Mouse (Mus musculus) small intestine, adult 2 months (tissue): ENCODE data around the gene Spata1. TPM values are rescaled to one million over a fixed set of nuclear protein-coding genes. Genes with fewer than 3 reads are reported as not detected.

Experiments
- H3K27ac ChIP-seq: fragments of 200-500 bp; 2 replicates; pipeline ENCODE4 v1.5.1; 2012; ENCODE audit warnings: low read depth, low read length, control low read depth, inconsistent platforms; ENCODE audit not compliant: insufficient read depth
- H3K27me3 ChIP-seq: fragments of 200-500 bp; 2 replicates; pipeline ENCODE4 v1.6.1; 2012; ENCODE audit warnings: mild to moderate bottlenecking, moderate library complexity, low read length, inconsistent platforms; ENCODE audit not compliant: control insufficient read depth, insufficient read depth
- H3K36me3 ChIP-seq: fragments of 200-500 bp; 2 replicates; pipeline ENCODE4 v1.6.1; 2012; ENCODE audit warnings: mild to moderate bottlenecking, low read length, control low read depth, inconsistent platforms; ENCODE audit not compliant: control insufficient read depth, insufficient read depth
- H3K4me1 ChIP-seq: fragments of 200-500 bp; 2 replicates; pipeline ENCODE4 v1.6.1; 2012; ENCODE audit warnings: low read length, inconsistent platforms, mixed read lengths; ENCODE audit not compliant: control insufficient read depth, insufficient read depth, insufficient read length
- H3K4me3 ChIP-seq: fragments of 200-500 bp; 2 replicates; pipeline ENCODE4 v1.5.1; 2012; ENCODE audit warnings: low read depth, mild to moderate bottlenecking, control low read depth, inconsistent platforms, low read length, moderate library complexity
- CTCF ChIP-seq: fragments of 200-500 bp; IDR thresholded peaks from 2 replicates; pipeline ENCODE4 v1.5.1; 2012; ENCODE audit warnings: low read depth, mild to moderate bottlenecking, control low read depth, inconsistent platforms, low read length, moderate library complexity, mixed read lengths; ENCODE audit not compliant: insufficient replicate concordance, insufficient read length; ENCODE audit errors: extremely low read depth
- POLR2A ChIP-seq: fragments of 200-500 bp; IDR thresholded peaks from 2 replicates; pipeline ENCODE4 v1.6.1; 2012; ENCODE audit warnings: low read depth, mild to moderate bottlenecking, control low read depth, inconsistent platforms, low read length, moderate library complexity
- WGBS: fragments of 180-500 bp; shearing (Covaris S2); methylation state at CpG from one replicate; pipeline ENCODE4 v1.1.7; 2018; 5-methylcytosine and 5-hydroxymethylcytosine counted together
- polyA plus RNA-seq: library from polyadenylated mRNA; depleted of rRNA; stranded (reverse); fragments of >200 nt; gene quantifications from 2 replicates; pipeline ENCODE4 v1.2.3, GENCODE M21; 2012

Spata1 gene
- polyA plus RNA-seq, 1 experiment: 0.19 TPM

DNA sequence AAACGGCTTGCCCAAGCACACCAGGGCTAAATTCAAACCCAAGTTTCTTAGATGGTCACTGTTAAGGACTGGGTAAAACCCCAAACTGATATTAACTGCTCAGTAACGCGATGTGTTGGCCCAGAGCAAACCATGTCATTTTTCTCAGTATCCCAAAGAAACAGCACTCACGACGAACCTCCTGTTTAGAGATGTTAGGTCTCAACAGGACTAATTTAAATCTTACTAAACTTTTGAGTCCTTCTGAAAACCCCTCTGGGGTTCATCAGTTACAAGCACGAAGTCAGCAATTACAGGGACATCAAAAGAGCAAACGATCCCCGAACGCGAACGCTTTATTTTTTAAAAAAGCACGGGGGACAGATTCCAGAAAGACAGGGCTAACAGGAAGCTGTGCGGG, 564 bp downstream of the Spata1 start:
- TF ChIP-seq CTCF: no peak
- no peak for TF ChIP-seq POLR2A
- H3K36me3 ChIP-seq: peaks cover 9% of the 10 kb centered on the region
- H3K27me3 ChIP-seq: no peaks in the 10 kb centered on the region
- WGBS: 1% methylated on average over 13 of the region's 13 CpGs
- H3K4me3 ChIP-seq: peak overlapping the region; percentile 96
- no peaks in the 10 kb centered on the region for H3K4me1 ChIP-seq
- H3K27ac ChIP-seq: peak overlapping the region; percentile 87

DNA sequence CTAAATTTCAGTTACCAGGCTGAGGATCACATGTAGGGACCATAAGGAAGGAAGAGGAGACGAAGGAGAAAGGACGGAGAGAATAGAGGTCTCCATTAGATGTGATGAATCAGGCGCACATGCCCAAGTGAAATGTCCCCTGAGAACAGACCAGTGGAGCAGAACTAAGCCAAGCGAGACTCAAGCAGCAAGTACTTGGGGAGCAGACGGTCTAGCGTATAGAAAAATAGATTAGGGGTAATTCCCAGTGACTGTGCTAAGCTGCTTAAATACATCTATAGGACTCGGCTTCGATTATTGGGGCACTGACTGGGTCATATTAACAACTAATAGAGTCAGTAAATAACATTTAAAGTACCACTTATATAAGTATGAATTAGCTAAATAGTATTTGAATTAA, 4.6 kb downstream of the Spata1 start:
- 92% methylated on average over 8 of the region's 8 CpGs for WGBS
- Histone ChIP-seq H3K27me3 (no peaks in the 10 kb centered on the region), H3K27ac (no peak overlapping the region), H3K36me3 (no peaks in the 10 kb centered on the region), H3K4me3 (no peak overlapping the region), H3K4me1 (no peaks in the 10 kb centered on the region)
- TF ChIP-seq POLR2A: no peak

DNA sequence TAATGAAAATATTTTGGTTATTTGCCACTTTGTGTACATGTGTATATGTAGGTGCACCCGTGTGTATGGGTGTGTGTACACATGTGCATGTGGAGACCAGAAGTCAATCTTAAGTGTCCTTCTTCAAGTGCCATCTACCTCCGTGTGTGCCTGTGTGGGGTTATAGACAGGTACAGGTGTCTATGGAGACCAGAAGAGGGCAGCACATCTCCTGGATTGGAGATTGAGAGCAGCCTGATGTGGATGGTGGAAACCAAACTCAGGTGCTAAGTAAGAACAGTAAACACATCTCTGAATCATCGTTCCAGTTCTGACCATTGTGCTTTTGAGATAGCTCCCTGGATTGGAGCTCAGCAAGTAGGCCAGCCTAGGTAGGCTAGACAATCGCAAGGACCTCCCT, 13.1 kb downstream of the Spata1 start:
- whole genome bisulfite sequencing: 89% methylated on average over 4 of the region's 4 CpGs
- Histone ChIP-seq H3K27ac (no peak overlapping the region), H3K36me3 (no peaks in the 10 kb centered on the region), H3K4me3 (no peak overlapping the region), H3K4me1 (no peaks in the 10 kb centered on the region), H3K27me3 (no peaks in the 10 kb centered on the region)
- TF ChIP-seq CTCF (no peak), POLR2A (no peak)

DNA sequence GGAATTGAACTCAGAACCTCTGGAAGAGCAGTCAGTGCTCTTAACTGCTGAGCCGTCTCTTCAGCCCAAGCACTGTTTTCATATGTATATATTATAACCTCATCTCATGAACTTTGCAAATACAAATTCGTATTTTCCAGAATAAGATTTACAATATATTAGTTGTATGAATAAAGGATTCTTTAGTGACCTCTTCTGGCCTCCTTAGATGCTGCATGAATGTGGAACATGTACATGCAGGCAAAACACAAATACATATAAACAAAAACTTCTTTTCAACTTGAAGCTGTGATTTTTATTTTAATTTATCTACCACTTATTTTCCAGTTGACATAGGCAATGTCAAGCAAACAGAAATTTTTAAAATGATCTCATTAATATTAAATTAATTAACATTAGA, 17.5 kb downstream of the Spata1 start:
- 56% methylated on average over 2 of the region's 2 CpGs for WGBS
- Histone ChIP-seq H3K4me1 (no peaks in the 10 kb centered on the region), H3K36me3 (no peaks in the 10 kb centered on the region), H3K4me3 (no peak overlapping the region), H3K27me3 (no peaks in the 10 kb centered on the region), H3K27ac (no peak overlapping the region)
- TF ChIP-seq CTCF (no peak), POLR2A (no peak)

DNA sequence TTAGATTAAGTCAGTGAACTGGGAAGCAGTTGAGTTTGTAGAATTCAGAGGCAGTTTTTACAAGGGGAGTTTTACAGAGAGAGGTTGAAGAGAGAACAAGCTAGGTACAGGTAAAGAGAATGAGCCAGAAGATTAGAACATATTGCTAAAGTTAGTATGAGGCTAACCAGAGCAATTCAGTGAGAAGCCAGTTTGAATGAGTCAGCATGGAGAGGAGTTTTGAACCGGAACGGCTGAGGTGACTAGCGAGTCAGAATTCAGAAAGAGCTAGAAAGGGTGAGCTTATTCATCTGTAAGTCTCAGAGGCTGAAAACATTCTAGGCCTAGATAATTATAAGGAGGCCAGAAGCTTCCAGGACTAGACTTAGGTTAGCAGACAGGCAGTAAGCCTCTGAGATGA, 25.1 kb downstream of the Spata1 start:
- Histone ChIP-seq H3K27ac (no peak overlapping the region), H3K36me3 (no peaks in the 10 kb centered on the region), H3K4me3 (no peak overlapping the region), H3K27me3 (no peaks in the 10 kb centered on the region), H3K4me1 (no peaks in the 10 kb centered on the region)
- TF ChIP-seq POLR2A (no peak), CTCF (no peak)
- 94% methylated on average over 3 of the region's 3 CpGs for WGBS

DNA sequence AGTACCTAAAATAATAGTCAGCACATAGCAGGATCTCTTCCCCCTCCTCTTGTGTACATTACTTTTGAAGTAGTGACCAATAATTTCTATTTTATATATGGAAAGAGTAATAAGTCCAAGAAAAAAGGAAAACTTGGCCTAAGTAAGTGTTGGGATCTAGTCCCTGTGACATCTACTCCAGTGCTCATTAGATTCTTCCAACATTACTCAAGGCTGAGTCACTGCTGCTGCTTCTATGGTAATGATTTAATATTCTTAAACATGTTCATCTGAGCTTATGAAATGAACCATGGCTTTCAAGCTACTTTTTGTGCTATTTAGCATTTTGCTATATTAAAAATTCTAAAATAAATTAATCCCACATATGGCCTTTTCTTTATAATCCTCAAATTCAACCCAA, 25.8 kb downstream of the Spata1 start:
- no peak overlapping the region for H3K4me3 ChIP-seq
- H3K27me3 ChIP-seq: no peaks in the 10 kb centered on the region
- H3K4me1 ChIP-seq: no peaks in the 10 kb centered on the region
- no peak for TF ChIP-seq CTCF
- no peak for TF ChIP-seq POLR2A
- no peak overlapping the region for H3K27ac ChIP-seq
- no peaks in the 10 kb centered on the region for H3K36me3 ChIP-seq

DNA sequence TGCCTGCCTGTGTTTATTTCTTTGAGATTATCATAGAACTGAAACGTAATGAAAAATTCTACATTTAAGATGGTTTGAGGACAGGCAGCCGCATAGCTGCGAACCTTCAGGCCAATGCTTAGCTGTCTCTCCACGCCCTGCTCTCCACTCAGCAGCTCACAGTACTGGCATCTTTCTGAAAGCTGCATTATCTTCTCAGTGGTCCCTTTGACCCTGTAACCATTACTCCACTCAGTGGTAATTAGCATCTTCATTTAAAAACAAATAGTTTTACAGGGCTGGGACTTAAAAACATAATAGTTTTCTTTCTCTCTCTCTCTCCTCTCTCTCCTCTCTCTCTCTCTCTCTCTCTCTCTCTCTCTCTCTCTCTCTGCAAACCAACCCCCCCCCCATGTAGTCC, 26.9 kb downstream of the Spata1 start:
- Histone ChIP-seq H3K36me3 (no peaks in the 10 kb centered on the region), H3K4me1 (no peaks in the 10 kb centered on the region), H3K27me3 (no peaks in the 10 kb centered on the region), H3K27ac (no peak overlapping the region), H3K4me3 (no peak overlapping the region)
- 85% methylated on average over 4 of the region's 4 CpGs for WGBS
- TF ChIP-seq CTCF (no peak), POLR2A (no peak)

DNA sequence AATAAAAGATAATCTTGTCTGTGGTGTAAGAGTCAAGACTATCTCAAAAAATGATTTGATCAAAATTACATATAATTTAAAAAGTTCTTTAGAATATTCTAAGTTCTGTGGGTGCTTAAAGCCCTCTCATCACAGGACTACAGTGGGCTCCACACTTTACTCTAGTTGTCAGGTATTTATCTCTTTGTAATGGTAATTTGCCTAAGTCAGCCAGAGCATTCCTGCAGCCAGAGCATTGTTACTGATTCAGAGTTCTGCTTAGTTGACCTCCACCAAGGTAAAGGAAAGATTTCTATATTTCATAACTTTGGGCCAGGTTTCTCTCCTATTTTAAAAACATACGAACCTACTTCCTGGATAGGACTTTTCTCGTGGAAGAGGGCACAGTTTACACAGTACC, 30.3 kb downstream of the Spata1 start:
- H3K36me3 ChIP-seq: no peaks in the 10 kb centered on the region
- no peaks in the 10 kb centered on the region for H3K4me1 ChIP-seq
- WGBS: 64% methylated on average over 2 of the region's 2 CpGs
- H3K27me3 ChIP-seq: no peaks in the 10 kb centered on the region
- no peak overlapping the region for H3K27ac ChIP-seq
- TF ChIP-seq POLR2A (no peak), CTCF (no peak)
- no peak overlapping the region for H3K4me3 ChIP-seq
